Mouse (Mus musculus) adrenal gland, postnatal 14 days (tissue): ENCODE measurements around the gene Sar1b. TPM values are rescaled to one million over a fixed set of nuclear protein-coding genes. Genes with fewer than 3 reads are reported as not detected.

Experiments used
- DNase-seq: peaks from one replicate; pipeline ENCODE4 v3.0.0; 2021; ENCODE audit warnings: mixed read lengths
- total RNA-seq: library from RNA; stranded (reverse); gene quantifications from 2 replicates; pipeline ENCODE4 v1.2.3, GENCODE M21; 2021

Gene Sar1b
- total RNA-seq, 1 experiment from 2014 or later, result 99.2 TPM

DNA sequence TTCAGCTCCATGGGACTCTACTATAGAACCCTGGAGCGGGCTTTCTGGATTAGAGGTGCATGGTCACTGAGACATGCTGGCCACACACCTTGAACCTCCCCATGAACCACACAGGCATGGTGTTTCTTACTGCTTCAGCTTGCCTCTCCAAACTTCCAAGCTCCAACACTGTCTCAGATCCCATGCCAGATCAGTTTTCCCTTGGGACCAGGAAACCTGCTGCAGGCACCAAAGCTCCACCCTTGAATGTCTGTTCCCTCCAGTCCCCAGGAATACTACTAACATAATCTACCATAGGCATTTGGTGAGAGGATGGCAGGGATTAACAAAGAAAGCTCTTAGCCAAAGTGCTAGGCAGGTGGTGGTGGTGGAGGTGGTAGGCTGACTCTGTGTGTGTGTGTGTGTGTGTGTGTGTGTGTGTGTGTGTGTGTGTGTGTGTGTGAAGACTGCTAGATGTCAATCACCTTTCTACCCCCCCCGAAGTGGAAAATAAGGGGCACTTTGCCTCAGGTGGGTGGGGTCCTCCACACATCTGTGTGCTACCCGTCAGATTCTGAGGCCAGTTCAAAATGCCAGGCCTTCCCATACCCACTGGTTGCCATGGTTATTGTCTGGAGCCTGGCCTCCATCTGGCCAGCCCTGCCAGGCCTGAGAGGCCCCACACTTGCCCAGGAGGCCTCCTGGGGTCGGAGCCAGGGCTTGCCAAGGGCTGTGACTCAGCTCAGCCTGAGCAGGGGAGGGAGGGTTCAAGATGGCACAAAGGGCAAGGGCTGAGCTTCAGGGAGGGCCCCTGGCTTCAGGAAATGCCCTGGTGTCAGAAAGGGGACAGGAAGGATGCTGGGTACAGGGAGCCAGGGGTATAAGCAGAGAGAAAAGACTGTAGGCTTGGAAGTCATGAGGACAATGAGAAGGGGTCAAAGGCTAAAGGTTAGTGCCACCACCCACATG is 68.7 kb downstream of the Sar1b start:
- peak; percentile 83 for DNase-seq

DNA sequence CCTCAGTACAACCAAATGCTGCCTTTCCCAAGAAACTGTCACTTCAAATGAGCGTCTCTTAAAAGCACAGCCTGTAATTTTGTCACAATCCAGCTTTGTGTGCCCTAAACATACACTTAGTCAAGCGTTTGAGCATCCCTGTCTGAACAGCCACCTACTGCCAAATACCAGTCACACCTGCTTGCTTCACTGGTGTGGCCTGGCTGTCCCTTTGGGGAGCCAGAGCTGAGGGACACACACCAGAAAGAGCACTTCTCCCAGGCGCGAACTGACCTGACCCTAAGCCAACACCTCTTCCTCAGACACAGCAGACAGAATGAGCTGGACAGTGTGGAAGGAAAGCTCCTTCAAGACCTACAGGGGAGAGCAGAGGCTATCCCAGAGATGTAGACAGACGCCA is 69.5 kb downstream of the Sar1b start:
- DNase-seq, result no peak

DNA sequence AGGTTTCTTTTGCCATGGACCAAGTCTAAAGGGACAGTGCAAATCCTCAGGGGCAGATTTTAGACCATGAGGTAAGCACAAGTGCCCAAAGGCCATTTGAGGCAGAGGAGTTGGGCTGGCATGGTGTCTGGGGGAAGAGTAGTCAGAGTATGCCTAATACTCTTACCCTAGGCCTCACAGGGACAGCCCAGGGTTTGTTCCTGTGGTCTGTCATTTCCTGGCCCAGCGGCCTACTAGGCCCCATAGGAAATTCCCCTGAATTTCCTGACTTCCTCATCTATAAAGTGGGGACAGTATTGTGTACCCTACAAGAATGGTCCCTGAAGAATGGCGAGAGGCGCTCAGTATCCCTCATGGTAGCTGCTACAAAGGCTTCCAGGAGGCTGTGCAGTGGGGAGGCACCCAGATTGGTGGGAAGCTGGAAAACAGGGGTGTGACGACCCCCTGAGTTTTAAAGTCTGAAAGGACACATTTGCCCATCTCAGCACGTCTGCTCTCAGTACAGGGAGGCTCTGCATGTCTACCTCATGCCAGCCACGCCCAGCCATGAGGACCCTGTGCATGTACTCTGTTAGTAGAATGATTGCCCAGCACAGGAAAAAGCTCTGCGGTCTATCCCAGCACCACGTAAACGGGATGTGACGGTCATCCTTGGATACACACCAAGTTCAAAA is 70.0 kb downstream of the Sar1b start:
- DNase-seq, result no peak

DNA sequence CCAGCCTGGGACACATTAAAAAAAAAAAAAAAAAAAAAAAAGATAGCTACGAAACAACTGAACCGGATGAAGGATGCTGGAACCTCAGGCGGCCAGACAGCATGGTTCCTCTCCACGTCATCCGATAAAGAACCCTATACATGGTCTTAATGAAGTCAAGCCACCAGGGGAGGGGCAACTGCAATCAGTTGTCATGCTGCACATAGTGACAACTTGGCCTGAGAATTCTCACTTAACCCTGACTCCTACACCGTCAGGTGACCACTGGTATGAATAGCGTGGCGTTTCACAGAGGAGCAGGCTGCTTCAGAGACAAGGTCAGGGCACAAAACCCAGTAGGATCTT is 70.6 kb downstream of the Sar1b start:
- no peak for DNase-seq

DNA sequence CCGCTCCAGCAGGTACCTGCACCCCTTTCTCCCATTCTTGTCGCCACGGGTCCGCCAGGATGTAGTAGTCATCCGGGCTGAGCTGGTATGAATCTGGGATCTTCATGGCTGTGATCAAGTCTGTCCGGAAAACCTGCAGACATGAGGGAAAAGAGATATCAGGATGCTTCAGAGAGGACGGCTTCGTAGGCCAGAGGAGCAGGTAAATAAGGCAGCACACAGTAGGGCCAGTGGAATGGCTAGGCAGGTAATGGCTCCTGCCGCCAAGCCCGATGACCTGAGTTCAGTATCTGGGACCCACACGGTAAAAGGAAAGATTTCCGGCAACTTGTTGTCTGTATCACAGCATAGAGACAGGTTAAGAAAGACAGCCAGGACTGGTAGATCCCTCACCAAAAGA is 72.1 kb downstream of the Sar1b start:
- no peak for DNase-seq

DNA sequence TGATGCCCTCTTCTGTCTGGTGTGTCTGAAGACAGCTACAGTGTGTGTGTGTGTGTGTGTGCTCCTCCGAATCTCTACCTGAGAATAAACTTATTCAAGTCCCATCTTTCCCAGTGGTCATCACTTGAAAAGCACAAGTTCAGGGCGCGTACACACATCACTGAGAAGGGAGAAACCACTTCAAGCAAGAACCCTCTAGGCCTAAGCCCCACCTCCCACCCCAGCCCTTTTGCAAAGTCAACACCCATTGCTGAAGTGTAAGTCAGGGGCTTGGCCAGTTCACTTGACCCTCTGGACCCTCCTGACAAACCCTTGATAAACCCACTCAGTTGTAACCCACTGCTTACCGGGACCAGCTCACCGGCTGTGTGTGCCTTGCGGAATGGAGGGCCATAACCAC is 73.0 kb downstream of the Sar1b start:
- no peak for DNase-seq

DNA sequence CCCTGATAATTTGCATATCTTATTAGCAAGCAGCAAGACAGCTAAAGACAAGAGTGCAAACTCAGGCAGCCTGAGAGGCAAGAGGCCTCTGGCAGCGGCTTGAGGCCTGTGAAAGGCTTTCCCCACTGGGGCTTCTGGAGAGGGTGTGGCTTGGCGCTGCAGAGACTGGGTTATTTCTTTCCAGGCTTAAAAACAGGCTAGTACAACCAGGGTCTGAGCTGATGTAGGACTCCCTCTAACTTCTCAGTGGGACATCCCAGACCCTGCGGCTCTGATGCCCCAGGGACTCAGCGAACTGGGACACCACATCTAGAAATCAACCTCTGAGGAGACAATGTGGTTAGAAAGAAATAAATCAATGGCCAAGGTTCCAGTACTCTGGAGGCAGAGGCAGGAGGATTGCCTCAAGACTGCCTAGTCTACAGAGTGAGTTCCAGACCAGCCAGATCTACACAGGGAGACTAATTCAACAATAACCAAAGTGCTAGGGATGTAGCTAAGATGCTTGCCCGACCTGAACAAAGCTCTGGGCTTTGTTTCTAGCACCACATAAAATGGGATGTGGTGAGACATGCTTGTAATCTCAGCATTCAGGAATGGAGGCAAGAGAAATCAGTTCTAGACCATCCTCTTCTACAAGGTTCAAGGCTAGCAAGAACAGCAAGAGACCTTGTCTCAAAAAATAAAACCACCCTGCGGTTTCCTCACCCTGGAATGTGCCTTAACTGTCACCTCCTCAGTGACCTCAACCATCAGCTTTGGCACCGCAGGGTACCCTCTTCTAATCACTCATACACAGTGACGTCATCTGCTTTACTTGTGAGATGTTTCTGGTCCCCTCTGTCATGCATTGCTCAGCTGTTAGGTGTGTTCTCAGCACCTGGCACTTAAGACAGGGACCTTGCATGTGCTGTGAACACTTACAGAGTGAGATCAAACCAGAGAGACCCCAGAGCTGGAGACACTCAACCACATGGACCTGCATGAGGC is 74.0 kb downstream of the Sar1b start:
- DNase-seq, result peak; percentile 54

DNA sequence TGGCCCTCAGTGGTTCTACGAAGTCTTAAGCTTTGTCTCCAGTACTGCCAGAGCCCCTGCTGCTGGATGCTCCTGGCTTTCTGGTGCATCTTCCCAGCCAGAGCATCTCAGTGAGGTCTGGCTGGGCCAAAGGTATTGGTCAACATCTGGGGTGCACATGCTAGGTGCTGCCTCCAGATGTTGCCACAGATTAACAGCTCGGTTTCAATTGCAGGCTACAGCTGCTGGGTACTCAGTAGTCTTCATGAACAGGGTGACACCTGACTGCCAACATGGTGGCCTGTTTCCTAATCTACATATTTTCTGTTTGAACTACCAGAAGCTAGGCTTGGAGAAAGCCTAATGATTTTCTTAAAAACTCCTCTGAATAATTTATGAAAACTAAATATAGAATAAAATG is 75.6 kb downstream of the Sar1b start:
- no peak for DNase-seq

DNA sequence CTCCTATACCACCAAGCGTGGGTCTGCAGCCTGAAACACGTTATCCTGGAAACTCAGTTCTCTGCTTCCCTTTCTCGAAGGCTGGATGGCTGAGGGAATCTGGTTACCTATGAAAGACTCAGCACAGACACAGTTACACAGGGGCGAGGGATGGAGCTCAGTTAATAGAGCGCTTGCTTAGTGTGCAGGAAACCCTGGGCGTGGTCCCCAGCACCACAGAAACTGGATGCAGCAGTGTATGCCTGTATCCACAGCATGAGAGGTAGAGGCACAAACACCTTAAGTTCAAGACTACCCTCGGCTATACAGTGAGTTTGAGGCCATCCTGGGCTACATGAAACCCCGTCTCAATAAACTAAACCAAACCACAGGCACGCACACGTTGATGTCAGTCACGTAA is 76.5 kb downstream of the Sar1b start:
- no peak for DNase-seq

DNA sequence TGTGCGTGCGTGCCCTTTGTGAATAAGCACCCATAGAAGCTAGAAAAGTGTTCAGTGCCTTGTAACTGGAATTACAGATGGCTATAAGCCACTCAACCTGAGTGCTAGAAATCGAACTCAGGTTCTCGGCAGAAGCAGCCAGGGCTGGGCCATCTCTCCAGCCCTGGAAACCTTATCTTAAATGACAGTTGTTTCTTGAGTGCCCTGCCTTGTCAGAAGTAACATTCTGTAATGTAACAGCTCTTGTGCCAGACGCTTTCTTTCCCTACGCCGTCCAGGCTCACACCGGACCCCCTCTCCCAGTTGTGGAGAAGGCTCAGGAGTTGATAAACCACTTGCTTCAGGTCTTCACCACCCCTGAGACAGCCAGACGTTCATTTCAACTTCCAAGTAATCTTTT is 77.2 kb downstream of the Sar1b start:
- no peak for DNase-seq

DNA sequence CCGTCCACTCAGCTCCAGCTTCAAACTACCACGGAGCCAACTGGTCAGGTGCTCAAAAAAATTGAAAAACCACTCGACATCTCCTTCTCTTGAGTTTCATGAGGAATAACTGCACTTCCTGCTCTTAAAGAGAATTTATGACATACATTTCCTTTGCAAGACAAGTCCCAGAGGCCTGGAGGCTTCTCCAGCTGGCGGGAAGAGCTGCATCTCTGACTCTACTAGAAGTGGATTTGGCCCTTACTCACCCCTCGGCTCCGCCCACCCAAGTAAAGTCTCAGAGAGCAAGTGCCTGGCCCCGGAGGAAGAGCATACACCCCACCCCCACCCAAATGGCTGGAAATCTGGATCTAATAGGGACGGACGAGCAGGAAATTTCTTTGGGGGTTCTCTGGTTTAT is 77.7 kb downstream of the Sar1b start:
- DNase-seq, result no peak

Other genes with a start within 250 kb of the Sar1b start
- gene Phykpl, start 178.9 kb upstream of the Sar1b start, total RNA-seq, result 27.8 and 29.1 TPM in 2 replicates
- 354 and 356 TPM in 2 replicates for gene Hnrnpab, start 156.8 kb upstream of the Sar1b start, total RNA-seq
- 64.2 and 74.7 TPM in 2 replicates for gene Nhp2, start 144.0 kb upstream of the Sar1b start, total RNA-seq
- 39.0 and 39.9 TPM in 2 replicates for gene Rmnd5b, start 127.8 kb upstream of the Sar1b start, total RNA-seq
- 16.2 and 18.8 TPM in 2 replicates for gene N4bp3, start 112.8 kb upstream of the Sar1b start, total RNA-seq
- 1.9 and 2.7 TPM in 2 replicates for gene D930048N14Rik, start 112.7 kb upstream of the Sar1b start, total RNA-seq
- gene 0610009B22Rik, start 74.8 kb upstream of the Sar1b start, total RNA-seq, result 47.1 and 52.0 TPM in 2 replicates
- 31.7 and 37.9 TPM in 2 replicates for gene Sec24a, start 53 bp upstream of the Sar1b start, total RNA-seq
- 11.9 and 15.1 TPM in 2 replicates for gene Jade2, start 94.0 kb downstream of the Sar1b start, total RNA-seq
- 20.1 and 24.9 TPM in 2 replicates for gene Cdkn2aipnl, start 204.0 kb downstream of the Sar1b start, total RNA-seq
- gene Ube2b, start 237.1 kb downstream of the Sar1b start, total RNA-seq, result 152 and 153 TPM in 2 replicates
- 4.3 and 5.6 TPM in 2 replicates for gene Cdkl3, start 240.5 kb downstream of the Sar1b start, total RNA-seq